Mouse (Mus musculus) bone marrow, adult 2 months (tissue): ENCODE results near the gene Zfp931. TPM values are rescaled to one million over a fixed set of nuclear protein-coding genes. Genes with fewer than 3 reads are reported as not detected.
"Not testable (repeated sequence)": the region's sequence is repeated elsewhere in the genome, so short reads cannot be mapped to it uniquely, and the experiment has no call there.

Experiments used
- H3K27ac ChIP-seq: fragments of 200-500 bp; 2 replicates; pipeline ENCODE4 v1.5.1; 2012; ENCODE audit warnings: low read depth, mild to moderate bottlenecking, control low read depth, inconsistent platforms, low read length; ENCODE audit not compliant: control insufficient read depth, poor library complexity, insufficient read depth
- H3K4me1 ChIP-seq: fragments of 200-500 bp; 2 replicates; pipeline ENCODE4 v1.6.1; 2011; ENCODE audit warnings: low read length; ENCODE audit not compliant: control insufficient read depth, insufficient read depth
- H3K4me3 ChIP-seq: fragments of 200-500 bp; replicated peaks from 2 replicates; pipeline ENCODE3; 2011; ENCODE audit warnings: mild to moderate bottlenecking, low read depth, low read length, control low read depth; ENCODE audit not compliant: control insufficient read depth
- CTCF ChIP-seq: fragments of 200-500 bp; IDR thresholded peaks from 2 replicates; pipeline ENCODE4 v1.5.1; 2011; ENCODE audit warnings: low read length, control low read depth; ENCODE audit not compliant: control insufficient read depth, insufficient read depth
- POLR2A ChIP-seq: fragments of 200-500 bp; IDR thresholded peaks from 2 replicates; pipeline ENCODE4 v1.6.1; 2011; ENCODE audit warnings: low read depth, mild to moderate bottlenecking, control low read depth, low read length, borderline replicate concordance; ENCODE audit not compliant: control insufficient read depth
- WGBS: fragments of 180-500 bp; shearing (Covaris S2); methylation state at CpG from one replicate; pipeline ENCODE4 v1.1.7; 2018; 5-methylcytosine and 5-hydroxymethylcytosine counted together
- polyA plus RNA-seq: library from polyadenylated mRNA; stranded (reverse); fragments of >200 nt; gene quantifications from 2 replicates; pipeline ENCODE4 v1.2.4, GENCODE M21; 2011; ENCODE audit warnings: low replicate concordance; ENCODE audit not compliant: missing spikeins, insufficient read depth, insufficient read length

The Zfp931 gene
- polyA plus RNA-seq: 1.6 TPM in 1 of 2 replicates, not detected in the other

- not testable (repeated sequence) for H3K4me1 ChIP-seq, H3K27ac ChIP-seq, H3K4me3 ChIP-seq
- 0% methylated on average over 2 of the region's 14 CpGs for WGBS
These were observed at the start of gene Zfp931 for GRCm38 (mm10) chr2:178078166-178078717. Zfp931 (minus strand) TSS chr2:178078476.

DNA sequence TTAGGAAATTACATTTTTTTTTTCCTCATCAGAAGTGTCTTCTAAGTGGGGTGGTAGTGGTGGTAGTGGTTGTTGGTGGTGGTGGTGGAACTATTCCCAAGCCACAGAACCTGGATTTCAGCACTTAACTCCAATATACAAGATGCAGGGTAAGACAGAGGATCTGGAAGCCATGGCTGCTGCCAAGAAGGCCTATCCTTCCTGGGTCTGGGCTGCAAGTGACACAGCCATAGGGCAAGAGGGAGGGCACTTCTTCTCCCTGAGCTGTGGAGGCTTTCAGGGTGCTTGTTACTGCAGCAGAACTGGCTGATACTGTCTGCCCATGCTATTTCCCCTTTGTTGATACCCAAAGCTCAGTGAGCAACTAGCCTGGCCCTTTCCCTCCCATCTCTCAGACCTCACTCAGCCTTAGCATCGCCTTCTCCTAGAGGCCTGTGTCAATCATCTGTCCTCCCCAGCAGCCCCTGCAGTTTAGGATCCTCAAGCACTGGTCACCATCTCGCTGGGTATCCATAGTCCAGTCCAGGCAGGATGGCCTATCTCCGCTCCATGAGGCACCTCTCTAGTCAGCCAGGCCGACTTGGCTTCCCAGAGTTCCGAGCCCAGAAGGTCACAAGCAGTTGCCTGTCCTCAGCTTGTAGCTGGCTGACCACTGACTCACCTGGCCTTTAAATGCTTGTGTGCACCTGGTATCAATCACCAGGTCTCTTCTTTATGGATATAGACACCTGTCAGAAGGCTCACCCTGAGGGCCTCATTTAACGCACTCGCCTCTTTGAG lies 48.0 kb upstream of the Zfp931 start:
- no peaks in the 10 kb centered on the region for H3K4me1 ChIP-seq
- no peak overlapping the region for H3K27ac ChIP-seq
- H3K4me3 ChIP-seq: no peak overlapping the region
- 85% methylated on average over 7 of the region's 7 CpGs for WGBS
- TF ChIP-seq CTCF: no peak

DNA sequence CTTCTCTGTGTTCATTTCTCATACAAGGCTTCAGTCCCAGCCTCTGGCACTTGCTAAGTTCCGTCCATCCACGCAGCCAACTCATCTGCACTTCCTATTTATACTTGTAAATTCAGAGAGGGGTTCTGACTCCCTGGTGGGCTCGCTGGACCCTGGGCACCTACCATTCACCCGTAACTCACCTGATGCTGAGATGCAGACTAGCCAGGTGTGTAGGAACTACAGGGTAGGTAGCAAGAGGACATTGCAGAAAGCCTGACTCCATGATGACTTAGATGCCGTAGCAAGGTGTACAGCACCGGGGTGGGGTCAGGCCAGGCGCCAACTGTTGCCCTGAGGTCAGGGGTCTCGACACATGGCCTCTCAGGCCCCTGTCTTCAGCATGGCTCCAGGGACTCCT lies 47.2 kb upstream of the Zfp931 start:
- WGBS: 74% methylated on average over 8 of the region's 8 CpGs
- H3K4me1 ChIP-seq: no peaks in the 10 kb centered on the region
- no peak for TF ChIP-seq POLR2A
- TF ChIP-seq CTCF: no peak

DNA sequence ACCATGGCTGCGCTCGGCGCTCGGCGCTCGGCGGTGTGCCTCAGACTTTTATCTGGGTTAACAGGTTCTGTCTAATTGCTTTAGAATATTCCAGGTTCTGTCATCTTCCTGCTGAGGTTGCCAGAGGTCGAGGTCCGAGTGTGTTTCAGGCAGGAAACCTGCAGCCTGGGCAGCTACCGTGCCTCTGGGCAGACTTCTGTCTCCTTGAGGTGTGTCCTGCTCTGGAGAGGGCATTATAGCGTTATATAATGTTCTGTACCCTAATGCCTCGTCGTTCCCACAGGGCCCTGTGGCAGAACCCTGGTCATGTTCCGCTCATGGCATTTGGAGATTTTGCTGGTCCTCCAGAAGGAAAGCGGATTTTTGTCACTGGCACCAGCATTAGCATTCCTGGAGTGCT lies 45.2 kb upstream of the Zfp931 start:
- no peak overlapping the region for H3K4me3 ChIP-seq
- no peaks in the 10 kb centered on the region for H3K4me1 ChIP-seq
- WGBS: 70% methylated on average over 15 of the region's 15 CpGs
- TF ChIP-seq CTCF (no peak), POLR2A (no peak)
- H3K27ac ChIP-seq: no peak overlapping the region

More for the DNA sequence above, 47.2 kb upstream of the Zfp931 start:
- no peak overlapping the region for H3K27ac ChIP-seq
- no peak overlapping the region for H3K4me3 ChIP-seq

- TF ChIP-seq CTCF (no peak), POLR2A (no peak)
- H3K4me3 ChIP-seq: no peak overlapping the region
- H3K27ac ChIP-seq: no peak overlapping the region
- H3K4me1 ChIP-seq: no peaks in the 10 kb centered on the region
- 39% methylated on average over 4 of the region's 4 CpGs for WGBS
These were observed 43.8 kb upstream of the Zfp931 start for GRCm38 (mm10) chr2:178121946-178122665.

- Histone ChIP-seq H3K4me3 (no peak overlapping the region), H3K27ac (no peak overlapping the region), H3K4me1 (no peaks in the 10 kb centered on the region)
- TF ChIP-seq CTCF (no peak), POLR2A (no peak)
- 39% methylated on average over 2 of the region's 2 CpGs for WGBS
These were observed 43.1 kb upstream of the Zfp931 start for GRCm38 (mm10) chr2:178121375-178121688.

DNA sequence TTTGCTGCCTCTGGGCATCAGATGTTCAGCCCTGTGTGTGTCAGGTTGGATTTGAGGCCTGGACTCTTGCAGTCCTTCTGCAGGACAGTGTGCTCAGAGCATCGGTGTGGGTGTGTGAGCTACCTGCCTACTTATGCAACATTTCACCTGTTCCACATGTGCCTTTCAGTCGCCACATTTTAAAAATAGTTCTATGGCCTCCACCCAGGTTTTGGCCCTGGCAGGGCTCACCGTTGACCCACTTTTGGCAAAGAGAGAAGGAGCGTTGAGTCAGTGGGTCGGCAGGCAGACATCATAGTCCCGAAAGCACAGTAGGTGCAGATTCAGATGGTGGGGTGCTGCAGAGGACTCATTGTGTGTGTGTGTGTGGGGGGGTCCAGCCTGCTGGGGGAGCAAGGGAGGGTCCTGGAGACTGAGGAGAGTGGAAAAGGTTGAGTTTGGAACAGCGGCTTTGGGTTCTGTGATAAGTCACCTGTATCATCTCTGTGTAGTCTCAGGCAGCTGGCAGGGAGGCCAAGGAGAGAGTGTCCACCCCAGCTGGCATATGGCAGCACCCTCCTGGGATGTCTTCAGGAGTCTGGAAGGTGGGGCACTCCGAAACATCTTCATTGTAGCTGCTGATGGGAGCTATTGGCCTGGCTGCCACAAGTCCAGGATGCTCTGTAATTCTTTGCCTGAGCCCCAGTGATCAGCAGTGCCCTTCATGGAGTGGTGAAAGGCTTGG lies 42.5 kb upstream of the Zfp931 start:
- H3K27ac ChIP-seq: no peak overlapping the region
- no peaks in the 10 kb centered on the region for H3K4me1 ChIP-seq
- 74% methylated on average over 8 of the region's 8 CpGs for WGBS
- no peak overlapping the region for H3K4me3 ChIP-seq
- TF ChIP-seq CTCF (no peak), POLR2A (no peak)

- Histone ChIP-seq H3K27ac (no peak overlapping the region), H3K4me3 (no peak overlapping the region), H3K4me1 (no peaks in the 10 kb centered on the region)
- TF ChIP-seq CTCF (no peak), POLR2A (no peak)
These were observed 42.0 kb upstream of the Zfp931 start for GRCm38 (mm10) chr2:178120356-178120645.
